Mouse (Mus musculus) retina, adult 2 months (tissue): ENCODE measurements around the gene Dck.
"Not testable (repeated sequence)": the region's sequence is repeated elsewhere in the genome, so short reads cannot be mapped to it uniquely, and the experiment has no call there.

Experiments
- DNase-seq: peaks from one replicate; pipeline ENCODE4 v3.0.0-alpha.2; 2012; ENCODE audit warnings: low read depth, low spot score

The Dck gene

DNA sequence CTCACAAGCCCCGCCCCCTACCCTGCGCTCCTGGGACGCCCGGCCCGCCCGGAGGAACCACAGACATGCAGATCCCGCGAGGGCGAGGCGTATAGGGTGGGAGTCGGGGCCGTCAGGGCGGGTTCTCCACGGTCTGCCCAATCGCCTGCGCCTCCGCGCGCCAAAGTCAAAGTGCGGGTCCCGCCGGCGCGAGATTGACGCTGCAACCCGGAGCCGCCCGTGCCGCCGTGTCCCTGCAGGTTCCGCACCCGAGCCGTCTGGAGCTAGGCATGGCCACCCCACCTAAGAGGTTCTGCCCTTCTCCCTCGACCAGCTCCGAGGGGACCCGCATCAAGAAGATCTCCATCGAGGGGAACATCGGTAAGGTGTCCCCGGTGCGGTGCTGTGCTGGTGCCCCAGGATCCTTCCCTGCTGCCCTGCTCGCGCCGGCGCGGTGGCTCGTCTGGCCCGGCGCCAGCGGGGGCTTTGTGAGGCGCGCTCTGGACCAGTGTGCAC, at the start of gene Dck:
Gene Dck (plus strand): TSS at position 10 of the 495 bp plus-strand sequence.
- DNase-seq: peak; percentile 50

DNA sequence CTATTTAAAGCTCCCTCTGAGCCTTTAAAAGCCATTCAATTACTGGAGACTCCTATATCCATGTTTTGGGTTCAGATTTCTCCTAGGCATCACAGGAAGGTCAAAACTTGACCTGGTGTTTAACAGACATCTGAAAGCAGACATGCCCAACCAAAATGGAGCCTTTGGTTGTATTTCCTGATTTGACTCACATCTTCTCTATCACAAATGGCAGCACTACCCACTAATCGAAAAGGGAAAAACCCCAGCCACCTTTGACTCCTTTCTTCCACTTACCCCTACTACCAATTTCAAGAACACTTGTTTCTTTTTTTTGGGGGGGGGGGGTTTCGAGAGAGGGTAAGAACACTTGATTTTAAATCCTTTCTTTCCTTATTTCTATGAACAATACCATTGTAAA, 47.8 kb upstream of the Dck start:
- no peak for DNase-seq

GRCm38 (mm10) chr5:88720116-88721002, 44.4 kb upstream of the Dck start, which contains the start of gene Mob1b:
TSS of gene Mob1b (plus strand) at chr5:88720855.
- peak; percentile 94 for DNase-seq

GRCm38 (mm10) chr5:88721003-88721475, 43.8 kb upstream of the Dck start:
- DNase-seq: no peak

DNA sequence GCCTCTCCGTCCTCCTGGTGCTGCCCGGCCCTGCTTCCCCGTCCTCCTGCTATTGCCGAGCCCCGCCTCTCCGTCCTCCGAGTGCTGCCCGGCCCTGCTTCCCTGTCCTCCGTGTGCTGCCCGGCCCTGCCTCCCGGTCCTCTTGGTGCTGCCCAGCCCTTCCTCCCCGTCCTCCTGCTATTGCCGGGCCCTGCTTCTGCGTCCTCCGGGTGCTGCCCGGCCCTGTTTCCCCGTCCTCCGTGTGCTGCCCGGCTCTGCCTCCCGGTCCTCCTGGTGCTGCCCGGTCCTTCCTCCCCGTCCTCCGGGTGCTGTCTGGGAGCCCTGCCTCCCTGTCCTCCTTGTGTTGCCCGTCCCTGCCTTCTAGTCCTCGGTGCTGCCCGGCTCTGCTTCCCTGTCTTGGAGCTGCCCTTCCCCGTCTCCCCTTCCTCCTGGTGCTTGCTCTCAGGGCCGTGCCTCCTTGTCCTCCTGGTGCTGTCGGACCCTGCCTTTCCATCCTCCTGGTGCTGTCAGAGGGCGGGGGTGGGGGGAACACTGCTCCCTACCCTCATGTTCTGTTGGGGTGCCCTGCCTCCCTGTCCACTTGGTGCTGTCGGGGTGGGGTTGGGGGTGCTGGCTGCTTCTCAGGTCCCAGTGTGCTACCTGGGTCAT, 43.1 kb upstream of the Dck start:
- DNase-seq: no peak

- DNase-seq: no peak
These were observed 42.6 kb upstream of the Dck start for GRCm38 (mm10) chr5:88722213-88722600.

- no peak for DNase-seq
These were observed 40.8 kb upstream of the Dck start for GRCm38 (mm10) chr5:88724030-88724429.

GRCm38 (mm10) chr5:88727593-88728144, 37.1 kb upstream of the Dck start:
- no peak for DNase-seq

GRCm38 (mm10) chr5:88734786-88735185, 30.0 kb upstream of the Dck start:
- DNase-seq: no peak

DNA sequence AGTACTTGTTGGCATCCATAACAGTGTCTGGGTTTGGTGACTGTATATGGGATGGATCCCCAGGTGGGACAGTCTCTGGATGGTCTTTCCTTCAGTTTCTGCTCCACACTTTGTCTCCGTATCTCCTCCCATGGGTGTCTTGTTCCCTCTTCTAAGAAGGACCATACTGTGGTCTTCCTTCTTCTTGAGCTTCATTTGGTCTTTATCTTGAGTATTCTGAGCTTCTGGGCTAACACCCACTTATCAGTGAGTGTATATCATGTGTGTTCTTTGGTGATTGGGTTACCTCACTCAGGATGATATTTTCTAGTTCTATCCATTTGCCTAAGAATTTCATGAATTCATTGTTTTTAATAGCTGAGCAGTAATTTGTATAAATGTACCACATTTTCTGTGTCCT, 23.7 kb upstream of the Dck start:
- DNase-seq: not testable (repeated sequence)

DNA sequence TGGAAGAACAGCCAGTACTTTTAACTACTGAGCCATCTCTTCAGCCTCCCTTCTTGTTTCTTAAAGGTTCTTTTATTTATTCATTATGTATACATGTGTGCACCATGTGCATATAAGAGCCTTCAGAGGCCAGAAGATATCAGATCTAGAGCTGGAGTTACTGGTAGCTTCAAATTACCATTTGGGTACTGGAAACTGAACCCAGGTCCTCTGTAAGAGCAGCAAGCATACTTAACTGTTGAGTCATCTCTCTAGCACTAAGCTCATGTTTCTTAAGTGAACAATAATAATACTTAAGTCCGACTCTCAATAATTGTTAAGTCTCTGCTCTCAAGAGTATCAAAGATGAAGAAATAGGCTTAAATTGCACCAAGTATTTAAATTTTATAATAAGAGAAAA, 17.0 kb upstream of the Dck start:
- DNase-seq: no peak

DNA sequence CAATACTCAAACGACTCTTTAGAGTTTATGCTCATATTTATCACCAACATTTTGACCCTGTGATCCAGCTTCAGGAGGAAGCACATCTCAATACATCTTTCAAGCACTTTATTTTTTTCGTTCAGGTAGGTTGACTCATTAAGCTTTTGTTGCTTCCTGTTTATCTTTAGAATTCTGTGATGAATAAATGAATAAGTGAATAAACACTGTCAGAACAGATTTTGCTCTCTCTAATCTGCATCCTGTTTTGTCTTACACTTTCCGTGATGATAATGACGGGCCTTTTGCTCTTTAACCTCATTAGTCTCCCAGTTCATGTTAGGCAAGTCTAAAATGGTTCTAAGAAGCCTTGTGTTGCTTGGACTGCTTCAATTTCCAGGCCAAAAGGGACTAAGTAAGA, 11.6 kb upstream of the Dck start:
- DNase-seq: no peak

DNA sequence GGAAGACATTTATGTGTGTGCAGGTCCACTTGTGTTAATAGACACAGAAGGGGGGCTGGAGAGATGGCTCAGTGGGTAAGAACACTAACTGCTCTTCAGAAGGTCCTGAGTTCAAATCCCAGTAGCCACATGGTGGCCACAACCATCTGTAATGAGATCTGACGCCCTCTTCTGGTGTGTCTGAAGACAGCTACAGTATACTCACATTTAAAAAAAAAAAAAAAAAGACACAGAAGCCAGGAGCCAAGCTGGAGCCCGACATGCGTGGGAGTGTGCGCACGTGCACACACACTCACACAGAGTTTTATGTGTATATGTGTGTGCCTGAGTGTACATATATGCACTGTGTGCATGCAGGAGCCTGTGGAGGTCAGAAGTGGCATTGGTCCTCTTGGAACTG, 2.2 kb upstream of the Dck start:
- no peak for DNase-seq

GRCm38 (mm10) chr5:88764430-88764986, 288 bp upstream of the Dck start:
- DNase-seq: peak; percentile 91

DNA sequence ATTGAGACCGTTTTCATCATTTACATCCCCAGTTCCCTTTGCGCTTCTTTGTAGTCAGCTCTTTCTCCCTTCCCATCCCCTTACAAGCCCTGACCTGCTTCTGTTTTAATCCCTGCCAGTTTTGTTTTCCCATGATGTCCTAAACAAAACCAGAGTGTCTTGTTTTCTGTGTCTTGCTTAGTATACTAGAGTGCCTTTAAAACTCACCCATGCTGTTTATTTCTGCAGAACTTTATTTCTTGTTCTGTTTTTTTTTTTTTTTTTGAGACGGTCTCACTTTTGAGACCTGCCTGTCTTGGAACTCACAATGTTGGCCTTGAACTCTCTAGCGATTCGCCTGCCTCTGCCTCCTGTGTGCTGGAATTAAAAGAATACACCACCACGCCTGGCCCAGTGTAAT, 791 bp downstream of the Dck start:
- DNase-seq: no peak

DNA sequence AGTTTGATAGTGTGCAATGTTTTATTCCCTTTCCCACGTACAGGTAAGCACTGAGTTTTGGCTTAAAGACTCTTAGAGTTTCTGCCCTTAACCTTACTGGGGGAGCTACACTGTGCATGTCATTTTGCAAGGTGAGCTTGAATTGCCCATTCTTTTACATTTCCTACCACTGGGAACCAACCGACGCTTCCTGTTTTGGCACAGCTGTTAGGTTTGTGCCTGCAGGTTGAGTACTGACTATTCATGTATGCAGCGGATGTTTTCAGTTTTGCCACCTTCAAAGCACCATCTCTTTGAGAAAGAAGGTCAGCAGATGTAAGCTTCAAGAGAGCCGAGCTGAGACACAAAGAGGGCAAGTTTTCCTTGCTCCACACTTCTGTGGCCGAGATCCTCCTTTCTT, 1.3 kb downstream of the Dck start:
- DNase-seq: no peak

DNA sequence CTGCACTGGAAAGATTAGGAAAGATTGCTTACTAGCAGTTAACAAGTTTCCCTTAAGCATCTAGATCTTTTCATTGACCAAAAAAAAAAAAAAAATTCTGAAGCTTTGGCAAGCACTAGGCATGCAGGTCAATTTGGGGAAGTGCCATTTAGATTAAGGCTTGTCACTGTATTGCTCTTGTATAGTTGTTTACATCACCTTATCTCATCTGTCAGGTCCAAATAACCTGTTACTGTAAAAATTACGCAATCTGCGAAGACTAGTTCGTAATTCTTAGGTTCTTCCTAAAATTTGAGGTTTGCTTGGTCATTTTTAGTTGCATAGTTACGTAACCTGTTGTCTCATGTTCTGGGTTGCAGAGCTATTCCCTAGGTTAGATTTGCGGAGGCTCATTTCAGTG, 2.1 kb downstream of the Dck start:
- no peak for DNase-seq

- no peak for DNase-seq
These were observed 3.4 kb downstream of the Dck start for GRCm38 (mm10) chr5:88768201-88768600.

DNA sequence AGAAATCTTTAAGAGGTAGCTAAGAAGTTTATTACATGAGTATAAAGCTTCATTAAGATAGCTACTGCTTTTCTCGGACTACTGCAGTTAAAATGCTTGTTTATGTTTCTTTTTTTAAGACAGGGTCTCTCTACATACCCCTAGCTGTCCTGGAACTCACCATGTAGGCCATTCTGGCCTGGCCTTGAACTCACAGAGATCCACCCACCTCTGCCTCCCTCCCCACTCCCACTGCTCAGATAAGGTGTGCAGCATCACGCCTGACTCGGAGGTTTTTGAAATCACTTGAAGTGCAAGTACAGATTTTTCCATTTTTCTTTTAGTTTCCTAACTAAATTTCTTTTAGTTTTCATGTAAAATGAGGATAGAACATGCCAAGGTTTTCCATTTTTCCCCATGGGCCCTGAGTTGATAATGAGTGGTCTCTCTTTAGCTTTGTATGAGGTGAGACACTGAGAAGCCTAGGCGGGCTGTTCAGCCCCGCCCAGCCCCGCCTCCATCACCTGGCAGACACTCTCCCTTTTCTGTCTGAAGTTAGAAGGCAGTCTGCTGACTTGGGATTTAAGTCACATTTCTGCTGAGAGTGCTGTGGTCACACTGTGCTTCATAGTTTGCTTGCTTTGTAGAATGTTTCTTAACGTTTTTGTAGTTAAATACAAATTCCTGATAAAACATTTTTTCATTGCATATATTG, 17.4 kb downstream of the Dck start:
- DNase-seq: no peak

GRCm38 (mm10) chr5:88785059-88785458, 20.3 kb downstream of the Dck start:
- no peak for DNase-seq

- DNase-seq: no peak
These were observed 25.9 kb downstream of the Dck start for GRCm38 (mm10) chr5:88790675-88791074.
